Mouse (Mus musculus): ENCODE measurements at regions not wholly inside any gene's neighbourhood (a gene's known extent, or its start where the extent isn't known, plus 50 kb on each side); places are given as distances from the start of the nearest gene placed in this dataset.

DNA sequence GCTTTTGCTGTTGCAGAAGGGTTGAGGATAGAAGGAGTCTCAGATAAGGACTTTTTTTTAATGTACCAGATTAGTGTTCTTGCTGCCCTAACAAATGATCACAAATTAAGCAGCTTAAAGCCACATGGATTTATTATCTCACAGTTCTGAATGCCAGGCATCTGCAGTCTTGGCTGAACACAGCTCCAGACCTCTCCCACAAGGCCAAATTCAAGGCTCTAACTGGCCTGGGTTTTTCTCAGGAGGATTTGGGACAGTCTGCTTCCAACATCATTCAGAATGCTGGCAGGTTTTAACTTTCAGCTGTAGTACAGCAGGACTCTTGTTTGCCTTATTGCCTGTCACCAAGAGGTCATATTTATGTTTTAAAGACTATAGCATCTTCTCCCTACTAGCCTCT lies 329.7 kb upstream of the Chrm2 start:
- Histone ChIP-seq H3K27me3 (replicated peaks) (no peaks in the 10 kb centered on the region), H3K4me1 (0 out of 2 replicates have a peak, but pooled peaks cover 3% of the 10 kb centered on the region), H3K9me3 (no peaks in the 10 kb centered on the region), H3K4me3 (no peak overlapping the region), H3K27ac (replicated peaks) (no peak overlapping the region), H3K9ac (no peak overlapping the region), H3K36me3 (no peaks in the 10 kb centered on the region), H3K4me2 (no peak overlapping the region)
- no peak for ATAC-seq (ENCODE audit: extremely low read depth, insufficient number of reproducible peaks, low FRiP score, low TSS enrichment)

DNA sequence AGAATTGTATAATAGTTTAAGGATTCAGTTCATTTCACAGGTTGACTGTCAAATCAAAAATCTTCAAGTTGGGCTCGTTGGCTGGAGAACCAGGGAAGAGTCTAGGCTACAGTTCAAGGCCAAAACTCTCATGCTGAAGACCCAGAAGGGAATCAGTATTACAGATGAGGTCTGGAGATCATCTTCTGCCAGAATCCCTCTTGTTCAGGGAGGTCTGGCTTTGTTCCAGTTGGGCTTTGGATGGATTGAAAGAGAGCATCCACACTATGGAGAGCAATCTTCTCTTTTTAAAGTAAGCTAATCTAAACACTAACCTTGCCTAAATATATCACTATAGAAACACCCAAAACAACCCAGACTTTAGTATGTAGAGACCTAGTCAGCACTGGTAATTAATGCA lies 327.5 kb upstream of the Chrm2 start:
- Histone ChIP-seq H3K4me1 (0 out of 2 replicates have a peak, but pooled peaks cover 3% of the 10 kb centered on the region), H3K36me3 (no peaks in the 10 kb centered on the region), H3K9ac (no peak overlapping the region), H3K9me3 (no peaks in the 10 kb centered on the region), H3K27ac (replicated peaks) (no peak overlapping the region), H3K4me2 (no peak overlapping the region), H3K4me3 (no peak overlapping the region), H3K27me3 (replicated peaks) (no peaks in the 10 kb centered on the region)
- ATAC-seq (ENCODE audit: extremely low read depth, insufficient number of reproducible peaks, low FRiP score, low TSS enrichment): no peak
- WGBS: 81% methylated on average over 1 of the region's 1 CpGs

DNA sequence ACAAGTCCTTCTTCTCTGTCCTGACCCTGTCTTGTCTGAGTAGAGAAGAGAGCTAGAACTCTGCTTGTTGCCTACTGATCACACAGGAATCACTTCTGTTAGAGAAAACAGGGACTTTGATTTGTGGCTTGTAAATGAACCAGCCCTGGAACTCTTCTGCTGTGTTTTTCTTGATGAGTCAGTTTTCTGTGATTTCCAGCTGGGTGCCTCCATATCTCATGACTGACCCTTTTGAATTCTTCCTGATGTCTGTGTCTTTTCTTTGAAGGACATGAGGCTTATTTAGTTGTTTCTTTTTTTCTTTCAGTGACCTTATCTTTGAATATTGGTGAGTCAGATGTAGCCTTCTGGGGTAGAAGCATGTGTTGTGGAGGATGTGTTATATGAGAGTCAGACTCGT lies 323.0 kb upstream of the Chrm2 start:
- H3K4me1 ChIP-seq: peaks cover 9% of the 10 kb centered on the region; the same call in 1 of the 2 replicates
- no peak overlapping the region for H3K9ac ChIP-seq
- H3K27ac ChIP-seq (replicated peaks): no peak overlapping the region
- H3K36me3 ChIP-seq: no peaks in the 10 kb centered on the region
- H3K4me3 ChIP-seq: no peak overlapping the region
- no peak overlapping the region for H3K4me2 ChIP-seq
- H3K27me3 ChIP-seq (replicated peaks): no peaks in the 10 kb centered on the region
- 68% methylated on average over 1 of the region's 1 CpGs for WGBS
- ATAC-seq (ENCODE audit: extremely low read depth, insufficient number of reproducible peaks, low FRiP score, low TSS enrichment): no peak
- H3K9me3 ChIP-seq: no peaks in the 10 kb centered on the region

DNA sequence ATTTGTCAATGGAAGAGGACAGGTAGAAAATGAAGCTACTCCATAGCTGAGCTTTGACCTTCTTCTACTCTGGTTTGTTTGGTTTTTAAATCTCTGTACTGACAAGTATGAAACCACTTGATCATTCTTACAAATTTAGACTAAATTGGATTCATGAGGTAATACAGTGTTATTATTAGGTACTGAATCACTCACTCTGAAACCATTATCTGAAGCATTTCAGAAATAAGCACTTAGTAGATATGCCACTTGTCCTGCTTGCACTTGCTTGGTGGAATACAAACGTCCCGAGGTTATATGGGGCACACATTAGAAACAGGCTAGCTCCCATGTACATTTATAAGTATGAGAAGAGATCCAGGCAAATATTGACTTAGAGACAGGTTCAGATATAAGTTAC lies 319.2 kb upstream of the Chrm2 start:
- Histone ChIP-seq H3K36me3 (no peaks in the 10 kb centered on the region), H3K9me3 (no peaks in the 10 kb centered on the region; the same call in 1 of the 2 replicates), H3K27me3 (replicated peaks) (no peaks in the 10 kb centered on the region), H3K9ac (no peak overlapping the region), H3K4me1 (peaks cover 9% of the 10 kb centered on the region; the same call in 1 of the 2 replicates), H3K4me2 (no peak overlapping the region), H3K4me3 (no peak overlapping the region), H3K27ac (replicated peaks) (peak overlapping the region; percentile 74)
- WGBS: 28% methylated on average over 2 of the region's 2 CpGs
- ATAC-seq (ENCODE audit: extremely low read depth, insufficient number of reproducible peaks, low FRiP score, low TSS enrichment): peak; percentile 37; the same call in 1 of the 2 replicates

DNA sequence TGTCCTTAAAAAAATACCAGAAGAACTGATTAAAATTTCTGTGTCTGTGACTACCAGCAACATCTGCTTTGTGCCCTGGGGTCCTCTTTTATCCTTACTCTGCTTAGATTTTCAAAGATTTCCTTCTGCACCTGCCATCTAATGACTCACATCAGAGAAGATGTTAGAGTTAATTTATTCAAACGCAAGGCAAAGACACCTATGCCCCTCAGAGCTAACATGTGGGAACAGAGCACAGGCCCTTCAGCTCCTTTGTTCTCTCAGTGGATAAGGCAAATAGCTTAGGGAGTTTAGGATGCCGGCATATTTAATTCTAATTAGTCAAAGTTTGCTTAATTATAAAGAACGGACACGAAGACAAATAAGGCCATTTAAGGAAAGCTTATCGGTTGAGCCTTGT lies 308.3 kb upstream of the Chrm2 start:
- no peak for ATAC-seq (ENCODE audit: extremely low read depth, insufficient number of reproducible peaks, low FRiP score, low TSS enrichment)
- WGBS: 70% methylated on average over 5 of the region's 5 CpGs

DNA sequence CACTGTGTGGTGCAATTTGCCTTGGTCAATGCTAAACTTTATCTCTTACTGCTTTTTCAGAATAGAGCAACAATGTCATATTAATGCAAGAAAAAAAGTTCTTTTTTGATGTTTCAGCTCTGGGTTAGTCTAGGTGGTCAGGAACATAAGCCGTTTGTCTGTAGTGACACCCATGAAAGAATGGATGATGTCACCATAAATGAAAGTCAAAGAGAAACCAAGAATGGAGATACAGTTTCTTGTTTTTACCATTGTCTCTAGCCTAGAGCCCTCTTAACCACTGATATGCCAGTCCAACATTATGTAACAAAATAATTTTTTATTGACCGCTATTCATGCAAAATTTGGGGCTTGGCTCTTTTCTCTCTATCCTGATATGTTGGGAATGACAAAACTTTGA lies 294.3 kb upstream of the Chrm2 start:
- H3K9ac ChIP-seq: no peak overlapping the region
- 80% methylated on average over 2 of the region's 2 CpGs for WGBS
- no peak overlapping the region for H3K4me2 ChIP-seq
- H3K27me3 ChIP-seq (replicated peaks): no peaks in the 10 kb centered on the region
- no peaks in the 10 kb centered on the region for H3K4me1 ChIP-seq
- no peak for ATAC-seq (ENCODE audit: extremely low read depth, insufficient number of reproducible peaks, low FRiP score, low TSS enrichment)
- no peak overlapping the region for H3K4me3 ChIP-seq
- H3K27ac ChIP-seq (replicated peaks): no peak overlapping the region
- no peaks in the 10 kb centered on the region for H3K36me3 ChIP-seq
- no peaks in the 10 kb centered on the region for H3K9me3 ChIP-seq

More for the DNA sequence above, 308.3 kb upstream of the Chrm2 start:
- Histone ChIP-seq H3K36me3 (no peaks in the 10 kb centered on the region), H3K4me3 (no peak overlapping the region), H3K4me2 (no peak overlapping the region), H3K27me3 (replicated peaks) (no peaks in the 10 kb centered on the region), H3K9ac (no peak overlapping the region), H3K9me3 (no peaks in the 10 kb centered on the region), H3K4me1 (no peaks in the 10 kb centered on the region), H3K27ac (replicated peaks) (no peak overlapping the region)

DNA sequence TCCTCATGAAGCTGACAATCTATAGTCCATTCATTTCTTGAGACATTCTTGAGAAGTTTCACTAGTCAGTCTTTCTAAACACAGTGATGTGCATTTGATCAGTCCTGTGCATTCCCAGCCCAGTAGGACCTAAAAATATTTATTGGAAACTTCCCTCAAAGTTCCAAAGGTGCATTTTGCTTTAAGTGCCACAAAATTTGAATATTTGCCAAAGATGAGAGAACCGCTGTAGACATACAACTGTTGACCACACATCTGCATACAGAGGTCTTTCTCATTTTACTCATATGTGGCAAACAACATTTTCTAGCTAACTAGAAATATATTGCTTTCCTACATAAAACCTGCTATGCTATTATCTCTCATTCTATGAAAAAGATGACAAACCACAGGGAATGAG lies 293.8 kb upstream of the Chrm2 start:
- Histone ChIP-seq H3K4me3 (no peak overlapping the region), H3K27ac (replicated peaks) (no peak overlapping the region), H3K4me1 (no peaks in the 10 kb centered on the region), H3K4me2 (no peak overlapping the region), H3K27me3 (replicated peaks) (no peaks in the 10 kb centered on the region), H3K36me3 (no peaks in the 10 kb centered on the region), H3K9ac (no peak overlapping the region), H3K9me3 (no peaks in the 10 kb centered on the region)
- ATAC-seq (ENCODE audit: extremely low read depth, insufficient number of reproducible peaks, low FRiP score, low TSS enrichment): no peak
- 85% methylated on average over 1 of the region's 1 CpGs for WGBS

DNA sequence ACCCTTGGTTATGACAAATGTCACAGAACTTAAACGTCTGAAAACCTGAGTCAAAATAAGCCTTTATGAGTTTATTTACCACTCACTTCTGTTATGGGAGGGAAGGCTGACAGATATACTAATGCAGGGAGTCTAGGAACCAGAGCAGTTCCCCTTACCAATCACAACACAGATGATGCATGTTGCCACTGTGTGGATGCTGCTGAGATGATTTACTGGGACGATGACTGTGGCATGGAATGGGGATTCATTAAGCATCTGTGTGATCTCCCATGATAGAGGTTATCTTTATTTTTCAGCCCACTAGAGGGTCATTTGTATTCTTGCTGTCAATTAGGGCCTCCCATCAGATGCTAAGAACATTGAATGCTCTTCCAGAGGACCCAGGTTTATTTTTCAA lies 290.5 kb upstream of the Chrm2 start:
- Histone ChIP-seq H3K27ac (replicated peaks) (no peak overlapping the region), H3K4me1 (no peaks in the 10 kb centered on the region), H3K9me3 (no peaks in the 10 kb centered on the region), H3K36me3 (no peaks in the 10 kb centered on the region), H3K4me3 (no peak overlapping the region), H3K4me2 (no peak overlapping the region), H3K27me3 (replicated peaks) (no peaks in the 10 kb centered on the region), H3K9ac (no peak overlapping the region)
- 69% methylated on average over 2 of the region's 2 CpGs for WGBS
- ATAC-seq (ENCODE audit: extremely low read depth, insufficient number of reproducible peaks, low FRiP score, low TSS enrichment): no peak

DNA sequence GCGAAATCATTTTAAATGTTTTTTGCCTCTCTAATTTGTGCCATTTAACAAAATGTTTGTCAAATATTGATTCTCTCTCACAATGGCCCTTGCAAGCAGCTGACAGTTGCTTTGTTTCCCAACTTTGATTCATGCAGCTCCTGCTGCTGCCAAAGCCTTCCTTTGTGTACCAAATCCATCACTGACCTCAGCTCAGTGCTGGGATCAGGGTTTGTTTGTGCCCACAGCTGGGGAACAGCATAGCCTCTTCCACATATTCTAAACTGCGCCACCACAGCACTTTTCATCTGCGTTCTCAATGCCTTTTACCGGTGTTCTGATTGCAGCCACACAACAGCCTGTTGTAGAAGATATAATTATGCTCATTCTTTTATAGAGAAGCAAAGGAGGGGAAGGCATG lies 289.7 kb upstream of the Chrm2 start:
- H3K27me3 ChIP-seq (replicated peaks): no peaks in the 10 kb centered on the region
- H3K27ac ChIP-seq (replicated peaks): no peak overlapping the region
- H3K9me3 ChIP-seq: no peaks in the 10 kb centered on the region
- WGBS: 81% methylated on average over 4 of the region's 4 CpGs
- no peaks in the 10 kb centered on the region for H3K36me3 ChIP-seq
- H3K4me1 ChIP-seq: no peaks in the 10 kb centered on the region
- no peak overlapping the region for H3K9ac ChIP-seq
- ATAC-seq (ENCODE audit: extremely low read depth, insufficient number of reproducible peaks, low FRiP score, low TSS enrichment): no peak
- no peak overlapping the region for H3K4me2 ChIP-seq
- H3K4me3 ChIP-seq: no peak overlapping the region

DNA sequence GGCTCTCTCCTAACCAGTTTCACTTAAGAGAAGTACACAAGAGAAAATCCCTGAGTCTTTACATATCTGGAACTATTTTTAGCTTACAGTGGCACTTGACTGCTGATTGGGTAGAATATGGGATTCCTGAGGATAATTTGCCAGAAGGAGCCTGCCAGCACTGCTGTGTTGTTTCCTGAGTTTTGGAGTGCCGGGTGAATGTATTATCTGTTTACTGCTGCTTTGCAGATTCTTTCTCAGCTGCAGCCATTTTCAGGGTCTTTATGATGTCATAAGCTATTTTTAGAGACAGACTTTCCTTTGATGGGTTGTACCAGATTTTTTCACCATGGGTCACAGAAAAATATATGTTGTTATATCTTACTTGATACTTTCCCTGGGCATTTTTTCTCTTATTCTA lies 279.1 kb upstream of the Chrm2 start:
- H3K9ac ChIP-seq: no peak overlapping the region

DNA sequence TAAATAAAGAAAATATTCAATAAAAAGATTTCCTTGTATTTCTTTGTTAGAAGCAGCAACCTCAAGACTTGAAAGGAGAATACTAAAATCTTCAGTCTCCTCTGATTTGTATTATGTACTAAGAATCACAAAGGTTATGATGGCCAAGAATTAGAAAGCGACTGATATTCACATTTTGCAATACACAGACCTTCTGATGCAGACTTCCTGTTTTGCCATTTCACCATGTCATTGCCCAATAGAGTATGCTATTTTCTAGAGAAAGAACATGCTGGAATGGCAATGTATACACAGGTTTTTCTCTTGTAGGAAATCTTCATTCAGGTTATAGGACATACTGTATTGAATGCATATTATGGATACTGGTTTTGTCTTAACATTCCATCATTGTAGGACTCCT lies 250.7 kb upstream of the Chrm2 start:
- no peak overlapping the region for H3K4me3 ChIP-seq
- ATAC-seq (ENCODE audit: extremely low read depth, insufficient number of reproducible peaks, low FRiP score, low TSS enrichment): no peak
- H3K27me3 ChIP-seq (replicated peaks): no peaks in the 10 kb centered on the region
- H3K4me2 ChIP-seq: no peak overlapping the region
- H3K9me3 ChIP-seq: 0 out of 2 replicates have a peak, but pooled peaks cover 1% of the 10 kb centered on the region
- H3K27ac ChIP-seq (replicated peaks): no peak overlapping the region
- 0 out of 2 replicates have a peak, but pooled peaks cover 2% of the 10 kb centered on the region for H3K4me1 ChIP-seq
- H3K9ac ChIP-seq: no peak overlapping the region
- WGBS: 85% methylated on average over 1 of the region's 1 CpGs
- H3K36me3 ChIP-seq: no peaks in the 10 kb centered on the region

More for the DNA sequence above, 279.1 kb upstream of the Chrm2 start:
- 8% methylated on average over 1 of the region's 1 CpGs for WGBS
- Histone ChIP-seq H3K4me3 (no peak overlapping the region), H3K36me3 (no peaks in the 10 kb centered on the region), H3K9me3 (no peaks in the 10 kb centered on the region), H3K27ac (replicated peaks) (peak overlapping the region; percentile 80), H3K27me3 (replicated peaks) (no peaks in the 10 kb centered on the region), H3K4me2 (peak overlapping the region; percentile 40), H3K4me1 (peaks cover 17% of the 10 kb centered on the region)
- no peak for ATAC-seq (ENCODE audit: extremely low read depth, insufficient number of reproducible peaks, low FRiP score, low TSS enrichment)

DNA sequence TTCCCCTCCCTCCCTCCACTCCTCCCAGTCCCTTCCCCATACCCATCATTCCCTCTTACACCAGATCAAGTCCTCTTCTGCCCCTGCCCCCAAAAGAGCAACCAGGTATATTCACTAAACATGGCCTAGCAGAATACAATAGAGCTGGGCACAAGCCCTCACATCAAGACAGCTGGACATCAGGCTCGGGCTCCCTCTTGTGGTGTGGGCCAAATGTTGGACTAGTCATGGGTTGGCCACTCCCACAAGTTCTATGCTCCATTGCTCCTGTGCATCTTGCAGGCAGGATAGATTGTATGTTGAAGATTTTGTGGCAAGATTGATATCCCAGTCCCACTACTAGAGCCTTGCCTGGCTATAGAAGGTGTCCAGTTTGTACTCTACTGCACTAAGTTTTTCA lies 240.6 kb upstream of the Chrm2 start:
- ATAC-seq (ENCODE audit: extremely low read depth, insufficient number of reproducible peaks, low FRiP score, low TSS enrichment): no peak

More for the DNA sequence above, 240.6 kb upstream of the Chrm2 start:
- no peaks in the 10 kb centered on the region for H3K36me3 ChIP-seq
- H3K4me2 ChIP-seq: no peak overlapping the region
- H3K4me1 ChIP-seq: no peaks in the 10 kb centered on the region
- 71% methylated on average over 1 of the region's 1 CpGs for WGBS
- H3K9me3 ChIP-seq: 0 out of 2 replicates have a peak, but pooled peaks cover 3% of the 10 kb centered on the region
- H3K4me3 ChIP-seq: no peak overlapping the region
- H3K9ac ChIP-seq: no peak overlapping the region
- H3K27ac ChIP-seq (replicated peaks): no peak overlapping the region
- no peaks in the 10 kb centered on the region for H3K27me3 ChIP-seq (replicated peaks)

Measured in heart, embryonic 13.5 days (tissue).